Mouse (Mus musculus) embryonic fibroblast, embryonic 13.5 days (primary cell): ENCODE data around the gene Ipo7.

Source experiments
- CTCF ChIP-seq: IDR thresholded peaks from 2 replicates; pipeline ENCODE4 v1.5.1; 2011; ENCODE audit warnings: mild to moderate bottlenecking, control low read depth, low read length, moderate library complexity, borderline replicate concordance; ENCODE audit not compliant: insufficient read depth
- POLR2A ChIP-seq: IDR thresholded peaks from 2 replicates; pipeline ENCODE4 v1.6.1; 2011; ENCODE audit warnings: low read depth, mild to moderate bottlenecking, control low read depth, low read length, moderate library complexity

DNA sequence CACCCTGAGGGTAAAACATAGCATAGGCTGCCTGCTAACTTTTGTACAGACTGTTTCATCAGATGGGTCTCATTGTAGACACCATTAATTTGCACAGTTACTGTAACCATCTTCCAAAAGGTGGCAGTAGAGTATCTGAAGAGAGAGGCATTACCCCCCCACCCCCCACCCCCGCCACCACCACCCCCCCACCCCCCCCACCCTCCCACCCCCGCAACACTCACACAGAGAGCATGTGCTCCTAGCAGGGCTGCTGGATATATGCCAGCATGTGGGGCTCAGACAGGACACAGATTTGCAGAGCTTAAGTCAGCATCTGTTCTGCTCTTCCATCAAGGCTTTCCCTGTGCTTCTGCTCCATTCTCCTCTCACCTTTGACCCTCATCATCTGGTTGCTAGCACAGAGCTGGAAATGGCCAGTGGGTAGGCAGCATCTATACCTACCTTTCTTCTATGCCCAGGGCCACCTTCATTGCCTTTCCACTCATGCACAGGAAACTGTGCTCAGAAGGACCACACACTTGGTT lies 49.1 kb upstream of the Ipo7 start:
- no peak for TF ChIP-seq CTCF
- TF ChIP-seq POLR2A, result no peak
